Mouse (Mus musculus) liver, embryonic 14.5 days (tissue): ENCODE measurements at regions not wholly inside any gene's neighbourhood (a gene's known extent, or its start where the extent isn't known, plus 50 kb on each side); places are given as distances from the start of the nearest gene placed in this dataset.

ENCODE experiments used
- CTCF ChIP-seq: IDR thresholded peaks from 2 replicates; pipeline ENCODE4 v1.5.1; 2016; ENCODE audit warnings: antibody characterized with exemption, low read depth, control low read depth
- EP300 ChIP-seq: IDR thresholded peaks from 2 replicates; pipeline ENCODE4 v1.6.1; 2016; ENCODE audit warnings: antibody characterized with exemption, low read depth

DNA sequence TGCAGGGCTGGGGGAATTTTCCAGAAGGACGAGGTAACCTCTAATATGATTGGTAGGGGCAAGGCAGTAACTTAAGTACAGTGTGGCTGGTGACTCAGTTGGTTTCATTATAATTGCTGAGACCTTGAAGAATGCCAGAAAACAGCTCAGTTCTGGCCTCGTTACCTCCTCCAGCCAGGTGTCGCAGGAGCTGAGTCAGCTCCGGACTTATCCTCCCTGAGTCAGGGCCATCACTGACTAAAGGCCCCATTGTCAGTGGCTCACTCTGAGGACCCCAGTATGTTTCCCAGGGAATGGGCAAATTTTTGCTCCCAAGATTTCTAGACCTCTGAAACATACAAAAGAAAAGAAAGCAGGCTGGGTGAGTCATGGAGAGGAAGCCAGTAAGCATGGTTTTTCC, 154.6 kb upstream of the Hs6st1 start:
- TF ChIP-seq EP300: no peak
- no peak for TF ChIP-seq CTCF
